Mouse (Mus musculus): ENCODE data around the gene Cxcr5. TPM values are rescaled to one million over a fixed set of nuclear protein-coding genes. Genes with fewer than 3 reads are reported as not detected.
A peak's percentile ranks its signal among the peaks of the same experiment; 100 is the strongest.

The Cxcr5 gene
- total and polyA plus RNA-seq, 2 experiments from 2014 or later = not detected

DNA sequence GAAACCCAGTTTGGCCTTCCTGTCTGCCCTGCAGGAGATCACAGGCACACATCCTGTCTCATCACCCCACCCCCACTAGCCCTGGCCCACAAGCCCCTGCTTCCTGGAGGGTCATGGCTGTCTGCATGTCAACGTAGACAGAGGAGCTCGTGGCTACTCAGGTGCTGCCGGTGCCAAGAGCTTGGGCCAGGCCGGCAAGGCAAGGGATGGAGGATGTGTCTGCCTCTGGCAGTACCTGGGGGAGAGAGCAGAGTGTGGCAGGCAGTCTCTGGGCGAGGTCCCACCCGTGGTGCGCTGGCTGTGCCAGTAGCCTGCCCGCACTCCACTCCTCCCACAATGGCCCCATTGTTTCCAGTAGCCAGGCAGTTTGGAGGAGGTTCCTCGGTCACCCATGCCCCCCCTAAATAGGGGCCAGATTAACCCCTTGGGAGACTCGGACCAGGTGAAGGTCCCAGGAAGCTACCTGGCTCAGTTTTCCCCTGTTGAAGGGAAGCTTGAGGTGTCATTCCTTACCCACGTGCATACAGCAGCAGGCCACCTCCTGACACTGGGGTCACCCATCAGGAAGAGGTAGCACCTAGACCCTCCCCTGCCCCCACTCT is 67.3 kb downstream of the Cxcr5 start:
- 0 out of 2 replicates have a peak, but pooled peaks cover 3% of the 10 kb centered on the region for H3K36me3 ChIP-seq (ENCODE audit: insufficient read depth)
- TF ChIP-seq CTCF (IDR thresholded peaks at IDR 0.05; ENCODE audit: low read depth) = no peak
- H3K27ac ChIP-seq (ENCODE audit: low read depth, low read length) = peak overlapping the region; percentile 35; the same call in 1 of the 2 replicates
- WGBS = 8% methylated on average over 11 of the region's 11 CpGs
- no peak overlapping the region for H3K4me2 ChIP-seq (ENCODE audit: low read depth)
- no peaks in the 10 kb centered on the region for H3K27me3 ChIP-seq (ENCODE audit: insufficient read depth, low read length)
- DNase-seq (no peak), ATAC-seq (no peak)
- no peak overlapping the region for H3K4me3 ChIP-seq (ENCODE audit: low read depth, low read length)
- H3K4me1 ChIP-seq (ENCODE audit: insufficient read depth) = peaks cover 33% of the 10 kb centered on the region
- H3K9ac ChIP-seq = no peak overlapping the region
- no peaks in the 10 kb centered on the region for H3K9me3 ChIP-seq (ENCODE audit: low read length)

- H3K9me3 ChIP-seq (ENCODE audit: low read length) = no peaks in the 10 kb centered on the region
- DNase-seq = no peak
- no peak overlapping the region for H3K4me2 ChIP-seq (ENCODE audit: low read depth)
- no peak overlapping the region for H3K27ac ChIP-seq (ENCODE audit: low read depth, low read length)
- WGBS = 58% methylated on average over 17 of the region's 17 CpGs
- no peak for TF ChIP-seq CTCF (IDR thresholded peaks at IDR 0.05; ENCODE audit: low read depth)
- ATAC-seq = no peak
- H3K9ac ChIP-seq = no peak overlapping the region
- no peak overlapping the region for H3K4me3 ChIP-seq (ENCODE audit: low read depth, low read length)
- peaks cover 33% of the 10 kb centered on the region for H3K4me1 ChIP-seq (ENCODE audit: insufficient read depth)
- H3K27me3 ChIP-seq (ENCODE audit: insufficient read depth, low read length) = no peaks in the 10 kb centered on the region
- 0 out of 2 replicates have a peak, but pooled peaks cover 3% of the 10 kb centered on the region for H3K36me3 ChIP-seq (ENCODE audit: insufficient read depth)
Measured at GRCm38 (mm10) chr9:44492631-44493461, 68.8 kb downstream of the Cxcr5 start.

GRCm38 (mm10) chr9:44491351-44491750 is 70.3 kb downstream of the Cxcr5 start:
- Histone ChIP-seq H3K4me2 (ENCODE audit: low read depth) (no peak overlapping the region), H3K4me3 (ENCODE audit: low read depth, low read length) (no peak overlapping the region), H3K27me3 (ENCODE audit: insufficient read depth, low read length) (no peaks in the 10 kb centered on the region), H3K4me1 (ENCODE audit: insufficient read depth) (peaks cover 41% of the 10 kb centered on the region), H3K9me3 (ENCODE audit: low read length) (no peaks in the 10 kb centered on the region), H3K27ac (ENCODE audit: low read depth, low read length) (no peak overlapping the region), H3K9ac (no peak overlapping the region), H3K36me3 (ENCODE audit: insufficient read depth) (0 out of 2 replicates have a peak, but pooled peaks cover 3% of the 10 kb centered on the region)
- no peak for TF ChIP-seq CTCF (IDR thresholded peaks at IDR 0.05; ENCODE audit: low read depth)
- no peak for ATAC-seq
- no peak for DNase-seq
- WGBS = 76% methylated on average over 10 of the region's 10 CpGs

DNA sequence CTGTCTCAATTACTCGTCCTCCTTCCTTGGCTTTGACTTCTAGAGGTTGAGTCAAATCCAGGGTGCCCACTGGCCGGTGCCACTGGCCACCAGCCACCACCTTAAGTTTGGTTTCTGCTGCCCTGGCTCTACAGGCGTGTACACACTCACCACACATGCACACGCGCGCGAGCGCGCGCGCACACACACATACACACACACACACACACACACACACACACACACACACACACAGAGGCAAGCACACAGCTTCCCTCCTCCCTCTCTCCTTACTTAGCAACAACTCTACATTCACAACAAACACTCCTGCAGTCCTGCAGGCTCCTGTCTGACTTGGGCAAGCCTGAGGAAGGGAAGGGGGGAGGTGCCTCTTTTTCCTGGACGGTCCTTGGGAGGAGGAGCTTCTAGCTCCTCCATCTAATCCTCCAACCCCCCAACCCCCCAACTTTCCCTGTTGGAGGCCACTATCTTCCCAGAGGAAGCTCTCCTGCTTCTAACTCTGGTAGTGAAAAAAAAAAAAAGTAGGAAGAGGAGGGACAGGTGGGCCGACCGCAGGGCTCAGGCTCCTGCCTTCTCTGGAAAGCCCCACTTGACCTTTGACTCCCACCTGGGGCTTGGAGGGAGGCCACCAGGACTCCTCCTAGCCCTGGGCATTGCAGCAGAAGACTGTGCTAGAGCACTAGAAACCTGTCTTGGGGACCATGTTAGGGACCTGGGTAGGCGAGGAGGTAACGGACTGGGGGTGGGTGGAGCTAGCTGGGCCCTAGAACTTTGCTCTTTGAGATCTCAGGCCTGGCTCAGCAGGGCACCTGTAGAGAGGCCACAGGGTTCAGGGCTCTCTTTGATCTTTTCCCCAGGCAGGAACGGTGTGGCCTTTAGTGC is 71.3 kb downstream of the Cxcr5 start:
- H3K9me3 ChIP-seq (ENCODE audit: low read length) = no peaks in the 10 kb centered on the region
- WGBS = 14% methylated on average over 17 of the region's 17 CpGs
- H3K36me3 ChIP-seq (ENCODE audit: insufficient read depth) = 0 out of 2 replicates have a peak, but pooled peaks cover 3% of the 10 kb centered on the region
- H3K9ac ChIP-seq = 0 out of 2 replicates have a peak overlapping the region, but pooled peaks have one; percentile 0
- peaks cover 51% of the 10 kb centered on the region for H3K4me1 ChIP-seq (ENCODE audit: insufficient read depth)
- H3K27ac ChIP-seq (ENCODE audit: low read depth, low read length) = peak overlapping the region; percentile 54; the same call in 1 of the 2 replicates
- no peak for DNase-seq
- TF ChIP-seq CTCF (IDR thresholded peaks at IDR 0.05; ENCODE audit: low read depth) = no peak
- ATAC-seq = no peak
- no peaks in the 10 kb centered on the region for H3K27me3 ChIP-seq (ENCODE audit: insufficient read depth, low read length)
- H3K4me3 ChIP-seq (ENCODE audit: low read depth, low read length) = no peak overlapping the region; the same call in 1 of the 2 replicates
- peak overlapping the region; percentile 93 for H3K4me2 ChIP-seq (ENCODE audit: low read depth)

DNA sequence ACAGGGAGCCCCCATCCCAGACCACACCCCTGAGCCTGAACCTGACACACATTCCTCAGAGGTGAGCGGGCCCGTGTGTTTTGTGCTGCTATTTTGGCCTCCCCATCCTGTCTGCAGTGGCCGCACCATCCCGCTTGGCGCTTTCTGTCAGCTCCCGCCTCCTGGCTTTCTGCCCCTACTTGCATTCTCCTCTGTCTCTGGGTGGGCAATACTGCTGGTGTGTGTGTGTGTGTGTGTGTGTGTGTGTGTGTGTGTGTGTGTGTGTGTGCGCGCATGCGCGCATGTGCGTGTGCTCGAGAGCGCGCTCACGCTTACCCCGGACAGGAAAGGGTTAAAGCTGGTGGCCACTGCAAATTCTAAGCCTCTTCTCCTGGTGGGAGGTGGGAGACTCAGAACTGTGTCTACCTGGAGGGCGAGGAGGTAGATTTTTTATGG is 72.0 kb downstream of the Cxcr5 start:
- 0 out of 2 replicates have a peak, but pooled peaks cover 3% of the 10 kb centered on the region for H3K36me3 ChIP-seq (ENCODE audit: insufficient read depth)
- H3K27me3 ChIP-seq (ENCODE audit: insufficient read depth, low read length) = no peaks in the 10 kb centered on the region
- H3K9ac ChIP-seq = peak overlapping the region; percentile 0; the same call in 1 of the 2 replicates
- H3K4me1 ChIP-seq (ENCODE audit: insufficient read depth) = peaks cover 57% of the 10 kb centered on the region
- ATAC-seq (peak; percentile 40; the same call in 1 of the 2 replicates), DNase-seq (peak; percentile 66)
- no peak for TF ChIP-seq CTCF (IDR thresholded peaks at IDR 0.05; ENCODE audit: low read depth)
- peak overlapping the region; percentile 76 for H3K27ac ChIP-seq (ENCODE audit: low read depth, low read length)
- no peaks in the 10 kb centered on the region for H3K9me3 ChIP-seq (ENCODE audit: low read length)
- H3K4me3 ChIP-seq (ENCODE audit: low read depth, low read length) = peak overlapping the region; percentile 17; the same call in 1 of the 2 replicates
- peak overlapping the region; percentile 93 for H3K4me2 ChIP-seq (ENCODE audit: low read depth)
- WGBS = 6% methylated on average over 13 of the region's 17 CpGs

GRCm38 (mm10) chr9:44488855-44489381 is 72.8 kb downstream of the Cxcr5 start:
- H3K36me3 ChIP-seq (ENCODE audit: insufficient read depth) = 0 out of 2 replicates have a peak, but pooled peaks cover 3% of the 10 kb centered on the region
- ATAC-seq (peak; percentile 44), DNase-seq (peak; percentile 75)
- H3K27ac ChIP-seq (ENCODE audit: low read depth, low read length) = peak overlapping the region; percentile 76
- H3K4me1 ChIP-seq (ENCODE audit: insufficient read depth) = peaks cover 51% of the 10 kb centered on the region
- H3K27me3 ChIP-seq (ENCODE audit: insufficient read depth, low read length) = no peaks in the 10 kb centered on the region
- H3K4me3 ChIP-seq (ENCODE audit: low read depth, low read length) = 0 out of 2 replicates have a peak overlapping the region, but pooled peaks have one; percentile 5
- 4% methylated on average over 5 of the region's 5 CpGs for WGBS
- H3K4me2 ChIP-seq (ENCODE audit: low read depth) = peak overlapping the region; percentile 93
- no peaks in the 10 kb centered on the region for H3K9me3 ChIP-seq (ENCODE audit: low read length)
- no peak overlapping the region; the same call in 1 of the 2 replicates for H3K9ac ChIP-seq
- TF ChIP-seq CTCF (IDR thresholded peaks at IDR 0.05; ENCODE audit: low read depth) = no peak

All from forebrain, postnatal 0 days (tissue).